Mouse (Mus musculus) MEL (cell line): ENCODE measurements around the gene D230025D16Rik. TPM values are rescaled to one million over a fixed set of nuclear protein-coding genes. Genes with fewer than 3 reads are reported as not detected.

Source experiments
- DNase-seq: peaks from one replicate; pipeline ENCODE4 v3.0.0; 2011; ENCODE audit warnings: low read depth, low spot score
- H3K27ac ChIP-seq: 2 replicates; pipeline ENCODE4 v1.5.1; 2012; ENCODE audit warnings: low read depth, mild to moderate bottlenecking, control low read depth, low read length, moderate library complexity; ENCODE audit not compliant: control insufficient read depth
- H3K27me3 ChIP-seq, 2 experiments: fragments of 150-350 bp in 1 of 2; sonication (generic) in 1 of 2; 2 replicates each; pipeline ENCODE4 v1.6.1; 2012; ENCODE audit warnings: low read length in 2 of 2, mild to moderate bottlenecking in 2 of 2, improper control_type of control experiment in 1 of 2, moderate library complexity in 1 of 2; ENCODE audit not compliant: insufficient read depth in 2 of 2, control insufficient read depth in 1 of 2
- H3K36me3 ChIP-seq, 2 experiments: 2 replicates each; pipeline ENCODE4 v1.6.1; 2012 to 2014; ENCODE audit warnings: low read length in 2 of 2, improper control_type of control experiment in 1 of 2, inconsistent platforms in 1 of 2, mild to moderate bottlenecking in 1 of 2; ENCODE audit not compliant: insufficient read depth in 2 of 2, control insufficient read depth in 1 of 2
- H3K4me1 ChIP-seq, 2 experiments: fragments of 150-350 bp in 1 of 2; sonication (generic) in 1 of 2; 2 replicates each; pipeline ENCODE4 v1.6.1; 2012; ENCODE audit warnings: low read length in 2 of 2, improper control_type of control experiment in 1 of 2, mild to moderate bottlenecking in 1 of 2; ENCODE audit not compliant: insufficient read depth in 2 of 2, control insufficient read depth in 1 of 2
- H3K4me3 ChIP-seq, 2 experiments: fragments of 150-350 bp in 1 of 2; sonication (generic) in 1 of 2; 2 replicates each; pipeline ENCODE4 v1.5.1; 2012; ENCODE audit warnings: low read depth in 2 of 2, low read length in 2 of 2, mild to moderate bottlenecking in 2 of 2, moderate library complexity in 2 of 2, control low read depth in 1 of 2, improper control_type of control experiment in 1 of 2; ENCODE audit not compliant: control insufficient read depth in 1 of 2, insufficient read depth in 1 of 2
- H3K79me2 ChIP-seq: 2 replicates; pipeline ENCODE4 v1.6.1; 2012; ENCODE audit warnings: mild to moderate bottlenecking, low read length, moderate library complexity; ENCODE audit not compliant: control insufficient read depth, poor library complexity, insufficient read depth
- H3K9ac ChIP-seq: 2 replicates; pipeline ENCODE4 v1.6.1; 2012; ENCODE audit warnings: low read depth, mild to moderate bottlenecking, control low read depth, low read length, moderate library complexity; ENCODE audit not compliant: control insufficient read depth, poor library complexity, severe bottlenecking
- H3K9me3 ChIP-seq: fragments of 150-350 bp; sonication (generic); replicated peaks from 2 replicates; pipeline ENCODE4 v1.6.1; 2012; ENCODE audit warnings: mild to moderate bottlenecking, low read length, improper control_type of control experiment, moderate library complexity; ENCODE audit not compliant: insufficient read depth
- BHLHE40 ChIP-seq: IDR thresholded peaks from 2 replicates; pipeline ENCODE4 v1.6.1; 2012; ENCODE audit warnings: low read depth, mild to moderate bottlenecking, inconsistent platforms, low read length, improper control_type of control experiment, borderline replicate concordance
- CHD1 ChIP-seq: IDR thresholded peaks from 2 replicates; pipeline ENCODE4 v1.6.1; 2012; ENCODE audit warnings: low read depth, mild to moderate bottlenecking, inconsistent platforms, low read length, improper control_type of control experiment
- CHD2 ChIP-seq: IDR thresholded peaks from 2 replicates; pipeline ENCODE4 v1.6.1; 2011; ENCODE audit warnings: low read length, improper control_type of control experiment
- CTCF ChIP-seq, 3 experiments: IDR thresholded peaks in 2 of 3; conservative IDR thresholded peaks in 1 of 3; 2 replicates each; pipeline ENCODE4 v1.5.1; 2011 to 2012; ENCODE audit warnings: low read length in 3 of 3, low read depth in 2 of 3, mild to moderate bottlenecking in 2 of 3, improper control_type of control experiment in 1 of 3, inconsistent platforms in 1 of 3, mixed read lengths in 1 of 3, moderate library complexity in 1 of 3; ENCODE audit not compliant: control insufficient read depth in 1 of 3, insufficient read depth in 1 of 3, poor library complexity in 1 of 3, severe bottlenecking in 1 of 3
- GABPA ChIP-seq: IDR thresholded peaks from 2 replicates; pipeline ENCODE4 v1.6.1; 2012; ENCODE audit warnings: low read depth, mild to moderate bottlenecking, inconsistent platforms, low read length, improper control_type of control experiment, moderate library complexity
- MYB ChIP-seq: IDR thresholded peaks from 2 replicates; pipeline ENCODE4 v1.6.1; 2011; ENCODE audit warnings: mild to moderate bottlenecking, low read depth, low read length, improper control_type of control experiment
- POLR2A ChIP-seq, 2 experiments: IDR thresholded peaks; 2 replicates each; pipeline ENCODE4 v1.6.1; 2011 to 2012; ENCODE audit warnings: low read length in 2 of 2, mild to moderate bottlenecking in 2 of 2, control low read depth in 1 of 2, improper control_type of control experiment in 1 of 2, low read depth in 1 of 2, moderate library complexity in 1 of 2; ENCODE audit not compliant: control insufficient read depth in 1 of 2, insufficient read depth in 1 of 2, poor library complexity in 1 of 2
- TCF12 ChIP-seq: IDR thresholded peaks from 2 replicates; pipeline ENCODE4 v1.6.1; 2014; ENCODE audit warnings: low read depth, mild to moderate bottlenecking, inconsistent platforms, low read length, improper control_type of control experiment, moderate library complexity
- UBTF ChIP-seq: IDR thresholded peaks from 2 replicates; pipeline ENCODE4 v1.6.1; 2012; ENCODE audit warnings: low read depth, mild to moderate bottlenecking, inconsistent platforms, low read length, improper control_type of control experiment, moderate library complexity, borderline replicate concordance; ENCODE audit not compliant: insufficient read depth
- USF1 ChIP-seq: IDR thresholded peaks from 2 replicates; pipeline ENCODE4 v1.6.1; 2014; ENCODE audit warnings: low read depth, mild to moderate bottlenecking, inconsistent platforms, low read length, improper control_type of control experiment, moderate library complexity
- USF2 ChIP-seq, 2 experiments: IDR thresholded peaks; 2 replicates each; pipeline ENCODE4 v1.6.1; 2011 to 2012; ENCODE audit warnings: improper control_type of control experiment in 2 of 2, low read length in 2 of 2, borderline replicate concordance in 1 of 2, inconsistent platforms in 1 of 2, low read depth in 1 of 2, mild to moderate bottlenecking in 1 of 2; ENCODE audit not compliant: insufficient read depth in 1 of 2
- ZKSCAN1 ChIP-seq: IDR thresholded peaks from 2 replicates; pipeline ENCODE4 v1.6.1; 2012; ENCODE audit warnings: low read depth, mild to moderate bottlenecking, inconsistent platforms, low read length, improper control_type of control experiment, moderate library complexity
- ZNF384 ChIP-seq: IDR thresholded peaks from 2 replicates; pipeline ENCODE4 v1.6.1; 2012; ENCODE audit warnings: low read depth, mild to moderate bottlenecking, inconsistent platforms, low read length, improper control_type of control experiment
- polyA plus RNA-seq, 2 experiments: library from polyadenylated mRNA; stranded (reverse) in 1 of 2; unstranded in 1 of 2; fragments of >175 nt in 1 of 2; fragments of >200 nt in 1 of 2; gene quantifications; 2 replicates each; pipeline versions ENCODE4 v1.2.1 to v1.2.4; 2012; ENCODE audit warnings: low replicate concordance in 2 of 2, low read depth in 1 of 2; ENCODE audit not compliant: insufficient read length in 2 of 2, insufficient read depth in 1 of 2, missing spikeins in 1 of 2
- total RNA-seq: library from RNA; depleted of rRNA; stranded (reverse); fragments of 300-350 nt; gene quantifications from 2 replicates; pipeline ENCODE4 v1.2.3, GENCODE M21; 2012

Gene D230025D16Rik
- total and polyA plus RNA-seq, 3 experiments = 18.3 to 22.4 TPM; not detected in 1

GRCm38 (mm10) chr8:105275387-105275786, 50.4 kb downstream of the D230025D16Rik start:
- Histone ChIP-seq H3K27ac (no peak overlapping the region), H3K36me3 (peaks cover 0 to 7% of the 10 kb centered on the region in 2 experiments; a peak in 2 of 4 replicates), H3K79me2 (no peaks in the 10 kb centered on the region), H3K9me3 (no peaks in the 10 kb centered on the region), H3K27me3 (no peaks in the 10 kb centered on the region), H3K4me1 (peaks cover 8 to 16% of the 10 kb centered on the region in 2 experiments), H3K4me3 (no peak overlapping the region), H3K9ac (no peak overlapping the region)
- TF ChIP-seq MYB (no peak), ZKSCAN1 (no peak), USF2 (IDR thresholded peaks at IDR 0.05; ENCODE audit: borderline replicate concordance in 1 of 2, insufficient read depth in 1 of 2, low read depth in 1 of 2, low read length in 2 of 2) (no peak)
- DNase-seq = no peak

DNA sequence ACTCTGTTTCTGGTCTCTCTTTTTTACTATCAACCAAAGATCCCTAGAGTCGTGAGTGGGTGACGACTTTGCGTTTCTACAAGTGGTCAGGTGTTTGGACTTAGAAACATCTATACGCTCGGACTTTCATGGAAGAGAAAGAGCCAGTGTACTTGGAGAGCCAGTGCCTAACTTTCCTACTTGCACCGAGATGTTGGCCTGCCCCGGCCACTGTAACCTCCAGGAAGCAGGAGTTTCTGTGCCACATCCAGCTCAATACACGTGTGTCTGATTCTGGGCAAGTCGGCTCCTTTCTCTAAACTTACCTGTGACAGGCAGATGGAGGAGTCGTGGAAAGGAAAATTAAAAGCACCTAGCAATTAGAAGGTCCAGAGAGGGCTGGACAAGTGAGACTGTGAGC, 50.9 kb downstream of the D230025D16Rik start, which contains the start of gene Nol3:
Gene Nol3, plus strand, starts transcription at position 301 of the 400 bp plus-strand sequence.
- Histone ChIP-seq H3K79me2 (no peaks in the 10 kb centered on the region), H3K27ac (no peak within 1 kb of the TSS), H3K4me1 (peaks cover 8 to 16% of the 10 kb centered on the region in 2 experiments), H3K27me3 (no peaks in the 10 kb centered on the region), H3K9ac (no peak within 1 kb of the TSS), H3K36me3 (peaks cover 0 to 7% of the 10 kb centered on the region in 2 experiments; a peak in 2 of 4 replicates), H3K4me3 (no peak within 1 kb of the TSS), H3K9me3 (no peaks in the 10 kb centered on the region)
- DNase-seq = no peak
- TF ChIP-seq TCF12 (no peak), CTCF (IDR thresholded peaks at IDR 0.05 in 2 of 3, conservative IDR thresholded peaks at IDR 0.05 in 1 of 3; ENCODE audit: control insufficient read depth in 1 of 3, insufficient read depth in 1 of 3, low read depth in 2 of 3, low read length in 3 of 3, poor library complexity in 1 of 3, severe bottlenecking in 1 of 3) (no peak), BHLHE40 (no peak), GABPA (no peak), UBTF (no peak), CHD2 (no peak), USF1 (no peak), CHD1 (no peak), ZNF384 (no peak), POLR2A (IDR thresholded peaks at IDR 0.05; ENCODE audit: control insufficient read depth in 1 of 2, insufficient read depth in 1 of 2, low read depth in 1 of 2, low read length in 2 of 2, poor library complexity in 1 of 2) (no peak)
